Mouse (Mus musculus): ENCODE results near the gene Cavin1. TPM values are rescaled to one million over a fixed set of nuclear protein-coding genes. Genes with fewer than 3 reads are reported as not detected.
"Not testable (repeated sequence)": the region's sequence is repeated elsewhere in the genome, so short reads cannot be mapped to it uniquely, and the experiment has no call there.

Cavin1 gene
- 100 to 1,000 TPM; 175 to 196 TPM for total RNA-seq (2021)
- long read RNA-seq, experiment 1, transcript Cavin1-202 (2 exons, 658 nt), result major isoform, 16 of 61 reads
- long read RNA-seq, experiment 1, partial matches to known transcripts, result 0 of 61 reads
- long read RNA-seq, experiment 1, other reads (novel, unspliced or antisense), result 45 of 61 reads
- long read RNA-seq, experiment 2, transcript Cavin1-201 (2 exons, 3,491 nt), result minor isoform, 6 of 87 reads
- long read RNA-seq, experiment 2, transcript Cavin1-202 (2 exons, 658 nt), result major isoform, 26 of 87 reads
- long read RNA-seq, experiment 2, partial matches to known transcripts, result 0 of 87 reads
- long read RNA-seq, experiment 2, other reads (novel, unspliced or antisense), result 55 of 87 reads

GRCm38 (mm10) chr11:100970557-100970937, at the start of gene Cavin1:
Gene Cavin1 (minus strand): TSS chr11:100970887.
- DNase-seq, result peak; percentile 99

GRCm38 (mm10) chr11:101011641-101012040, 41.0 kb upstream of the Cavin1 start:
- DNase-seq, result no peak

- no peak for DNase-seq
Observed at GRCm38 (mm10) chr11:101009888-101010784, 39.4 kb upstream of the Cavin1 start.

GRCm38 (mm10) chr11:101009046-101009887, 38.6 kb upstream of the Cavin1 start, which contains the start of gene Atp6v0a1:
Gene Atp6v0a1 (plus strand): TSS chr11:101009452.
- DNase-seq, result peak; percentile 96

- DNase-seq, result no peak
Observed at GRCm38 (mm10) chr11:101008206-101009045, 37.7 kb upstream of the Cavin1 start.

- no peak for DNase-seq
Observed at GRCm38 (mm10) chr11:101003025-101003685, 32.5 kb upstream of the Cavin1 start.

GRCm38 (mm10) chr11:101001875-101002552, 31.3 kb upstream of the Cavin1 start:
- not testable (repeated sequence) for DNase-seq

- no peak for DNase-seq
Observed at GRCm38 (mm10) chr11:100999254-100999653, 28.6 kb upstream of the Cavin1 start.

- no peak for DNase-seq
Observed at GRCm38 (mm10) chr11:100998836-100999235, 28.1 kb upstream of the Cavin1 start.

GRCm38 (mm10) chr11:100996501-100996900, 25.8 kb upstream of the Cavin1 start:
- no peak for DNase-seq

GRCm38 (mm10) chr11:100994655-100995054, 24.0 kb upstream of the Cavin1 start:
- no peak for DNase-seq

GRCm38 (mm10) chr11:100994233-100994632, 23.5 kb upstream of the Cavin1 start:
- DNase-seq, result no peak

GRCm38 (mm10) chr11:100993437-100993836, 22.8 kb upstream of the Cavin1 start:
- DNase-seq, result no peak

- DNase-seq, result no peak
Observed at GRCm38 (mm10) chr11:100991027-100991534, 20.4 kb upstream of the Cavin1 start.

- DNase-seq, result no peak
Observed at GRCm38 (mm10) chr11:100989666-100990065, 19.0 kb upstream of the Cavin1 start.

GRCm38 (mm10) chr11:100988674-100989073, 18.0 kb upstream of the Cavin1 start:
- no peak for DNase-seq

GRCm38 (mm10) chr11:100985607-100986006, 14.9 kb upstream of the Cavin1 start:
- DNase-seq, result no peak

- no peak for DNase-seq
Observed at GRCm38 (mm10) chr11:100983778-100984131, 13.1 kb upstream of the Cavin1 start.

- DNase-seq, result peak; percentile 68
Observed at GRCm38 (mm10) chr11:100983125-100983777, 12.6 kb upstream of the Cavin1 start.
